Comparison of ENCODE assay signal across 22 mouse cellular contexts in genomic region chr2:68345269-68345668, GRCm38 (mm10).
"Had no signal": no experiment of that assay in that cellular context is flagged by ENCODE, and none has a peak within 500 bp of the region (broad histone marks: within the 10 kb centered on the region; RNA-seq: fewer than 3 reads in every experiment).

No protein-coding gene starts in this region.

- H3K4me2 ChIP-seq: heart, embryonic 12.5 days; hindbrain, embryonic 14.5 days; intestine, embryonic 15.5 days; liver, embryonic 11.5 days; liver, embryonic 13.5 days had no signal

- H3K9ac ChIP-seq: heart, embryonic 12.5 days; hindbrain, embryonic 14.5 days; intestine, embryonic 15.5 days; liver, embryonic 13.5 days had no signal

- DNase-seq: gastrocnemius, adult 2 months; gastrocnemius, postnatal 10 days; gastrocnemius, postnatal 25 days; heart, adult 18-20 months; heart, postnatal 10 days; heart, postnatal 4 days; kidney, adult 18-20 months; kidney, adult 8-10 months; kidney, postnatal 10 days; kidney, postnatal 25 days; kidney, postnatal 4 days; liver; liver, embryonic 13.5 days had no signal

- H3K4me1 ChIP-seq: heart, embryonic 12.5 days; intestine, embryonic 15.5 days; liver, embryonic 13.5 days had no signal

- H3K36me3 ChIP-seq: intestine, embryonic 15.5 days; liver, embryonic 13.5 days had no signal

- H3K27ac ChIP-seq: gastrocnemius, adult 2 months; heart, embryonic 10.5 days; hindbrain, embryonic 14.5 days; intestine, embryonic 15.5 days; left cerebral cortex, adult 2 months; liver, embryonic 13.5 days had no signal

- H3K9me3 ChIP-seq: heart, embryonic 10.5 days; heart, embryonic 12.5 days; intestine, embryonic 15.5 days; liver, embryonic 13.5 days had no signal

- ATAC-seq: hindbrain, embryonic 16.5 days; inflammation-experienced regulatory T-cells, adult 6 months; intestine, embryonic 15.5 days; intestine, postnatal 0 days had no signal

- H3K4me3 ChIP-seq: gastrocnemius, adult 2 months; heart, embryonic 10.5 days; heart, embryonic 12.5 days; intestine, embryonic 15.5 days; left cerebral cortex, adult 2 months; liver, embryonic 13.5 days had no signal

- H3K27me3 ChIP-seq: heart, embryonic 12.5 days; intestine, embryonic 15.5 days; liver, embryonic 13.5 days had no signal
